Mouse (Mus musculus): ENCODE results near the gene Aldh3a1.

Gene Aldh3a1

GRCm38 (mm10) chr11:61236015-61236414 lies 28.7 kb downstream of the Aldh3a1 start:
- no peak for DNase-seq (ENCODE audit: low spot score)

GRCm38 (mm10) chr11:61244406-61244805 lies 37.1 kb downstream of the Aldh3a1 start:
- DNase-seq (ENCODE audit: low spot score), result no peak

- DNase-seq (ENCODE audit: low spot score), result no peak
Observed at GRCm38 (mm10) chr11:61251741-61252140, 44.4 kb downstream of the Aldh3a1 start.

- no peak for DNase-seq (ENCODE audit: low spot score)
Observed at GRCm38 (mm10) chr11:61252807-61253206, 45.5 kb downstream of the Aldh3a1 start.

- DNase-seq (ENCODE audit: low spot score), result no peak
Observed at GRCm38 (mm10) chr11:61259106-61259505, 51.8 kb downstream of the Aldh3a1 start.

- DNase-seq (ENCODE audit: low spot score), result no peak
Observed at GRCm38 (mm10) chr11:61262516-61262915, 55.2 kb downstream of the Aldh3a1 start.

GRCm38 (mm10) chr11:61263841-61264240 lies 56.5 kb downstream of the Aldh3a1 start:
- no peak for DNase-seq (ENCODE audit: low spot score)

- peak; percentile 95 for DNase-seq (ENCODE audit: low spot score)
Observed at GRCm38 (mm10) chr11:61266551-61267533, 59.5 kb downstream of the Aldh3a1 start, which contains the start of gene Aldh3a2. TSS of gene Aldh3a2 (minus strand) at chr11:61267464.

Measured in adipocyte (in vitro differentiated cells).